Mouse (Mus musculus) heart, adult 2 months (tissue): ENCODE data around the gene Grid2.

ENCODE experiments used
- CTCF ChIP-seq: fragments of 200-600 bp; IDR thresholded peaks from 2 replicates; pipeline ENCODE4 v1.8.1; 2022; ENCODE audit warnings: antibody characterized with exemption, mild to moderate bottlenecking, moderate library complexity
- EP300 ChIP-seq: fragments of 200-500 bp; IDR thresholded peaks from 2 replicates; pipeline ENCODE4 v1.6.1; 2011; ENCODE audit warnings: low read depth, low read length, control low read depth; ENCODE audit not compliant: insufficient read depth
- POLR2A ChIP-seq: fragments of 200-500 bp; IDR thresholded peaks from 2 replicates; pipeline ENCODE4 v1.6.1; 2011; ENCODE audit warnings: mild to moderate bottlenecking, low read depth, low read length, control low read depth; ENCODE audit not compliant: insufficient read depth

DNA sequence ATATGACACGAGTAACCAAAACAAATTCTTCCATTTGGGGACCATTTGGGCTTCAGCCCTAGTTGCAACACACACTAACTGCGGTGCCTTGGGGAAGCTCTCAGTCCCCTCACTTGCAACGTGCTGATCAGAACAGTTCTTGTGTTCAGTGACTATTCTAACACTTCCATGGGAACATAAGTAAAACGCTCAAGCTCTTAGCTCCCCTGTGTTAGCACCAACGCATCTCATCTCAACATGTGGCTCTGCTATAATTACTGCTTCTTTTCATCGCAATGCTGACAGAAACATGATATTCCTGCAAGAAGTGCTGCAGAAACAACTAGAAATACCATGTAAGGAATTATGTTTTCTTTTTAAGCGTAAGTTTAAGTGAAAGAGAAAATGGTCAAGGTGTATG, 1340.6 kb downstream of the Grid2 start:
- no peak for TF ChIP-seq EP300
- TF ChIP-seq POLR2A: no peak
- no peak for TF ChIP-seq CTCF
